Mouse (Mus musculus) gastrocnemius, adult 18-20 months (tissue): Measurements from ENCODE around the gene Olfr1493-ps1. TPM values are rescaled to one million over a fixed set of nuclear protein-coding genes. Genes with fewer than 3 reads are reported as not detected.

Experiments
- DNase-seq: peaks from one replicate; pipeline ENCODE4 v3.0.0; 2021; ENCODE audit warnings: low spot score
- long read RNA-seq, 2 experiments: library from polyadenylated mRNA; stranded (forward); transcript quantifications; one replicate each; pipeline ENCODE4 v2.0.0; 2021
- total RNA-seq, 2 experiments: library from RNA; stranded (reverse); gene quantifications; 2 replicates each; pipeline ENCODE4 v1.2.3; 2021

Gene Olfr1493-ps1
- total RNA-seq, result not detected
- long read RNA-seq, experiment 1, result 0 reads
- long read RNA-seq, experiment 2, result 0 reads

- DNase-seq, result no peak
Measured at GRCm38 (mm10) chr19:13722978-13723377, at the start of gene Olfr1493-ps1. Gene Olfr1493-ps1, plus strand, starts transcription at chr19:13723278.

GRCm38 (mm10) chr19:13696968-13697367 is 26.1 kb upstream of the Olfr1493-ps1 start, which contains the start of gene Olfr1491:
Gene Olfr1491, plus strand, starts transcription at chr19:13697268.
- DNase-seq, result no peak

GRCm38 (mm10) chr19:13739428-13739827 is 16.4 kb downstream of the Olfr1493-ps1 start, which contains the start of gene Olfr1494:
Gene Olfr1494, plus strand, starts transcription at chr19:13739728.
- DNase-seq, result no peak

GRCm38 (mm10) chr19:13749366-13749765 is 26.3 kb downstream of the Olfr1493-ps1 start:
- no peak for DNase-seq

- no peak for DNase-seq
Measured at GRCm38 (mm10) chr19:13764306-13764705, 41.2 kb downstream of the Olfr1493-ps1 start, which contains the start of gene Olfr1495. Gene Olfr1495, plus strand, starts transcription at chr19:13764606.

- DNase-seq, result no peak
Measured at GRCm38 (mm10) chr19:13768565-13769276, 45.6 kb downstream of the Olfr1493-ps1 start.

GRCm38 (mm10) chr19:13777578-13777977 is 54.5 kb downstream of the Olfr1493-ps1 start, which contains the start of gene Olfr1496:
Gene Olfr1496, plus strand, starts transcription at chr19:13777878.
- no peak for DNase-seq

Other genes starting within 250 kb of the Olfr1493-ps1 start
- gene Olfr1475, start 243.1 kb upstream of the Olfr1493-ps1 start, total RNA-seq, result not detected
- not detected for gene Olfr1477, start 222.7 kb upstream of the Olfr1493-ps1 start, total RNA-seq
- gene Olfr1480, start 195.4 kb upstream of the Olfr1493-ps1 start, total RNA-seq, result not detected
- gene Olfr1484, start 139.8 kb upstream of the Olfr1493-ps1 start, total RNA-seq, result not detected
- not detected for gene Olfr1487, start 105.9 kb upstream of the Olfr1493-ps1 start, total RNA-seq
- not detected for gene Olfr1489, start 91.7 kb upstream of the Olfr1493-ps1 start, total RNA-seq
- gene Olfr1490, start 72.2 kb upstream of the Olfr1493-ps1 start, total RNA-seq, result not detected
- gene Olfr1491, start 26.0 kb upstream of the Olfr1493-ps1 start, total RNA-seq, result not detected
- not detected for gene Olfr1494, start 16.4 kb downstream of the Olfr1493-ps1 start, total RNA-seq
- not detected for gene Olfr1495, start 41.3 kb downstream of the Olfr1493-ps1 start, total RNA-seq
- gene Olfr1496, start 54.6 kb downstream of the Olfr1493-ps1 start, total RNA-seq, result not detected
- gene Olfr1497, start 74.9 kb downstream of the Olfr1493-ps1 start, total RNA-seq, result not detected
- gene Olfr1499, start 96.2 kb downstream of the Olfr1493-ps1 start, total RNA-seq, result not detected
- gene Olfr1500, start 107.2 kb downstream of the Olfr1493-ps1 start, total RNA-seq, result not detected
- not detected for gene Olfr1501, start 127.4 kb downstream of the Olfr1493-ps1 start, total RNA-seq
- not detected for gene Olfr1502, start 138.5 kb downstream of the Olfr1493-ps1 start, total RNA-seq
- gene Olfr1504, start 174.7 kb downstream of the Olfr1493-ps1 start, total RNA-seq, result not detected
- not detected for gene Olfr1505, start 190.3 kb downstream of the Olfr1493-ps1 start, total RNA-seq